Mouse (Mus musculus) MN1 (cell line): Measurements from ENCODE around the gene Prss2.
"Not testable (repeated sequence)": the region's sequence is repeated elsewhere in the genome, so short reads cannot be mapped to it uniquely, and the experiment has no call there.

Source experiments
- DNase-seq: peaks from one replicate; pipeline ENCODE4 v3.0.0-alpha.2; 2016; ENCODE audit warnings: low spot score

The Prss2 gene

GRCm38 (mm10) chr6:41554295-41555169 is 32.9 kb downstream of the Prss2 start:
- no peak for DNase-seq

GRCm38 (mm10) chr6:41556389-41556788 is 34.8 kb downstream of the Prss2 start:
- DNase-seq: no peak

GRCm38 (mm10) chr6:41557468-41557867 is 35.9 kb downstream of the Prss2 start:
- no peak for DNase-seq

- no peak for DNase-seq
These were observed 36.7 kb downstream of the Prss2 start for GRCm38 (mm10) chr6:41558271-41558670.

- no peak for DNase-seq
These were observed 37.7 kb downstream of the Prss2 start for GRCm38 (mm10) chr6:41559331-41559730.

- no peak for DNase-seq
These were observed 38.7 kb downstream of the Prss2 start for GRCm38 (mm10) chr6:41560273-41560672.

- no peak for DNase-seq
These were observed 41.0 kb downstream of the Prss2 start for GRCm38 (mm10) chr6:41562598-41562997.

GRCm38 (mm10) chr6:41563104-41563951 is 41.7 kb downstream of the Prss2 start:
- DNase-seq: not testable (repeated sequence)

- DNase-seq: no peak
These were observed 43.7 kb downstream of the Prss2 start for GRCm38 (mm10) chr6:41565261-41565660.

- DNase-seq: no peak
These were observed 45.4 kb downstream of the Prss2 start for GRCm38 (mm10) chr6:41566965-41567364.

GRCm38 (mm10) chr6:41569078-41569477 is 47.5 kb downstream of the Prss2 start:
- no peak for DNase-seq
